In the genomic region with DNA sequence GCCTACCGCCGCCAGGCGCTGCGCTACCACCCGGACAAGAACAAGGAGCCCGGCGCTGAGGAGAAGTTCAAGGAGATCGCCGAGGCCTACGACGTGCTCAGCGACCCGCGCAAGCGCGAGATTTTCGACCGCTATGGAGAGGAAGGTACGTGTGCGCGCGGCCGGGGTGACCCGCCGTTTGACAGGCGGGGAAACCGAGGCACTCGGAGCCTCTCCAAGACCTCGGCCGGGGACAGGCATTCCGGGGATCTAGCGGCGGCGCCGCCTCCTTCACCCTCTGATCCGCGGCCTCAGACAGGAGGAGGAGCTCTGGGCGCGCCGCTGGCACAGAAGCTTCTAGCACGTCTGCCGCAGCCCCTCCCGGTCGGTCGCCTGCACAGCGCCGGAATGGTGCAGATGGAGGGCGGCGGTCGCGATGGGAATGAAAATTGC, we compare ENCODE assay signal across 8 mouse cellular contexts. TPM values are rescaled to one million over a fixed set of nuclear protein-coding genes. Genes with fewer than 3 reads are reported as not detected.
DNase-seq lines count a peak whose midpoint lies in the region; ATAC-seq and TF ChIP-seq lines count a peak whose summit lies in the region.

No protein-coding gene starts in this region.

- H3K4me3 ChIP-seq in embryonic facial prominence, embryonic 10.5 days = peak overlapping the region; percentile 86
- peak overlapping the region; percentile 86 for H3K4me3 ChIP-seq in kidney, adult 2 months (ENCODE audit: insufficient read depth, low read depth, low read length)
- peak overlapping the region; percentile 78 for H3K4me3 ChIP-seq in limb, embryonic 13.5 days
- peak overlapping the region; percentile 80 for H3K4me3 ChIP-seq in midbrain, embryonic 13.5 days (replicated peaks)

- TF ChIP-seq POLR2A in kidney, adult 2 months (IDR thresholded peaks at IDR 0.05; ENCODE audit: low read depth, low read length) = no peak

- WGBS in embryonic facial prominence, embryonic 10.5 days = under 1% methylated on average over 51 of the region's 51 CpGs
- under 1% methylated on average over 51 of the region's 51 CpGs for WGBS in kidney, adult 2 months
- under 1% methylated on average over 51 of the region's 51 CpGs for WGBS in limb, embryonic 13.5 days
- WGBS in midbrain, embryonic 13.5 days = under 1% methylated on average over 51 of the region's 51 CpGs

- peak; percentile 63 for ATAC-seq in limb, embryonic 13.5 days (ENCODE audit: low FRiP score, low read depth)
- peak; percentile 82 for ATAC-seq in midbrain, embryonic 13.5 days

- DNase-seq in cerebellum, adult 9-10 months = peak; percentile 78
- DNase-seq in cerebellum, adult 11 months = no peak
- DNase-seq in embryonic facial prominence, embryonic 10.5 days (ENCODE audit: low spot score) = peak; percentile 86
- peak; percentile 82 for DNase-seq in heart, adult 8-10 months (ENCODE audit: low spot score)
- DNase-seq in kidney, adult 2 months = peak; percentile 93
- DNase-seq in spleen, adult 18-20 months = peak; percentile 74 to 77

- peak overlapping the region; percentile 96 for H3K27ac ChIP-seq in embryonic facial prominence, embryonic 10.5 days (replicated peaks)
- peak overlapping the region; percentile 74 for H3K27ac ChIP-seq in kidney, adult 2 months (ENCODE audit: insufficient read depth, low read depth, low read length)
- peak overlapping the region; percentile 97 for H3K27ac ChIP-seq in limb, embryonic 13.5 days
- H3K27ac ChIP-seq in midbrain, embryonic 13.5 days = peak overlapping the region; percentile 97

- H3K9me3 ChIP-seq in embryonic facial prominence, embryonic 10.5 days = no peaks in the 10 kb centered on the region
- H3K9me3 ChIP-seq in limb, embryonic 13.5 days = no peaks in the 10 kb centered on the region
- H3K9me3 ChIP-seq in midbrain, embryonic 13.5 days = no peaks in the 10 kb centered on the region

- peaks cover 20% of the 10 kb centered on the region for H3K4me1 ChIP-seq in embryonic facial prominence, embryonic 10.5 days
- peaks cover 11% of the 10 kb centered on the region for H3K4me1 ChIP-seq in kidney, adult 2 months (ENCODE audit: control insufficient read depth, insufficient read depth, low read length)
- peaks cover 21% of the 10 kb centered on the region for H3K4me1 ChIP-seq in limb, embryonic 13.5 days
- H3K4me1 ChIP-seq in midbrain, embryonic 13.5 days (replicated peaks) = peaks cover 31% of the 10 kb centered on the region

- peaks cover 42% of the 10 kb centered on the region for H3K36me3 ChIP-seq in embryonic facial prominence, embryonic 10.5 days (replicated peaks)
- H3K36me3 ChIP-seq in kidney, adult 2 months (ENCODE audit: control insufficient read depth, insufficient read depth, low read length) = peaks cover 2% of the 10 kb centered on the region
- peaks cover 39% of the 10 kb centered on the region for H3K36me3 ChIP-seq in limb, embryonic 13.5 days
- peaks cover 36% of the 10 kb centered on the region for H3K36me3 ChIP-seq in midbrain, embryonic 13.5 days

- no peak for TF ChIP-seq CTCF in kidney, adult 2 months (conservative IDR thresholded peaks at IDR 0.05; ENCODE audit: insufficient read depth, insufficient read length, low read depth, low read length)

- peak overlapping the region; percentile 90 for H3K9ac ChIP-seq in limb, embryonic 13.5 days
- peak overlapping the region; percentile 89 for H3K9ac ChIP-seq in midbrain, embryonic 13.5 days (replicated peaks)

- H3K4me2 ChIP-seq in limb, embryonic 13.5 days (replicated peaks) = peak overlapping the region; percentile 94
- peak overlapping the region; percentile 92 for H3K4me2 ChIP-seq in midbrain, embryonic 13.5 days (replicated peaks)

- no peaks in the 10 kb centered on the region for H3K27me3 ChIP-seq in embryonic facial prominence, embryonic 10.5 days (replicated peaks; ENCODE audit: low read depth, poor library complexity, severe bottlenecking)
- no peaks in the 10 kb centered on the region for H3K27me3 ChIP-seq in kidney, adult 2 months (replicated peaks; ENCODE audit: control insufficient read depth, insufficient read depth, low read length)
- no peaks in the 10 kb centered on the region for H3K27me3 ChIP-seq in limb, embryonic 13.5 days
- H3K27me3 ChIP-seq in midbrain, embryonic 13.5 days = no peaks in the 10 kb centered on the region

RNA-seq across cellular contexts. Expression of gene Dnajb1, which starts 0.4 kb away (rescaled TPM):
- 78.3 and 84.7 TPM in 2 replicates for polyA plus RNA-seq in embryonic facial prominence, embryonic 10.5 days (2016; fragmentation: Nextera tagmentation; extraction: Ambion mirVana)
- 10 to 100 TPM; 11.0 to 14.2 (median 12.6) TPM for total RNA-seq in heart, adult 8-10 months (2022)
- polyA plus RNA-seq in kidney, adult 2 months (2012; rRNA removed) = 32.2 and 33.2 TPM in 2 replicates
- 67.0 and 72.5 TPM in 2 replicates for polyA plus RNA-seq in limb, embryonic 13.5 days (2015; fragmentation: Nextera tagmentation; extraction: Ambion mirVana)
- 56.6 and 61.5 TPM in 2 replicates for polyA plus RNA-seq in midbrain, embryonic 13.5 days (2015; fragmentation: Nextera tagmentation; extraction: Ambion mirVana)

RNA-seq across cellular contexts. Expression of gene Tecr, which starts 0.6 kb away (rescaled TPM):
- 667 and 713 TPM in 2 replicates for polyA plus RNA-seq in embryonic facial prominence, embryonic 10.5 days (2016; fragmentation: Nextera tagmentation; extraction: Ambion mirVana)
- 100 to 1,000 TPM; 539 to 688 (median 589) TPM for total RNA-seq in heart, adult 8-10 months (2022)
- polyA plus RNA-seq in kidney, adult 2 months (2012; rRNA removed) = 793 and 827 TPM in 2 replicates
- polyA plus RNA-seq in limb, embryonic 13.5 days (2015; fragmentation: Nextera tagmentation; extraction: Ambion mirVana) = 578 and 605 TPM in 2 replicates
- polyA plus RNA-seq in midbrain, embryonic 13.5 days (2015; fragmentation: Nextera tagmentation; extraction: Ambion mirVana) = 820 and 847 TPM in 2 replicates

RNA-seq across cellular contexts. Expression of gene Ndufb7, which starts 41.9 kb away (rescaled TPM):
- 320 and 348 TPM in 2 replicates for polyA plus RNA-seq in embryonic facial prominence, embryonic 10.5 days (2016; fragmentation: Nextera tagmentation; extraction: Ambion mirVana)
- total RNA-seq in heart, adult 8-10 months (2022) = 100 to 1,000 TPM; 561 to 765 (median 683) TPM
- 704 and 720 TPM in 2 replicates for polyA plus RNA-seq in kidney, adult 2 months (2012; rRNA removed)
- 282 and 290 TPM in 2 replicates for polyA plus RNA-seq in limb, embryonic 13.5 days (2015; fragmentation: Nextera tagmentation; extraction: Ambion mirVana)
- 380 and 382 TPM in 2 replicates for polyA plus RNA-seq in midbrain, embryonic 13.5 days (2015; fragmentation: Nextera tagmentation; extraction: Ambion mirVana)

RNA-seq across cellular contexts. Expression of gene Gipc1, which starts 44.1 kb away (rescaled TPM):
- 208 and 209 TPM in 2 replicates for polyA plus RNA-seq in embryonic facial prominence, embryonic 10.5 days (2016; fragmentation: Nextera tagmentation; extraction: Ambion mirVana)
- total RNA-seq in heart, adult 8-10 months (2022) = 10 to 100 TPM; 21.4 to 25.1 (median 23.3) TPM
- polyA plus RNA-seq in kidney, adult 2 months (2012; rRNA removed) = 57.6 and 66.6 TPM in 2 replicates
- 163 and 167 TPM in 2 replicates for polyA plus RNA-seq in limb, embryonic 13.5 days (2015; fragmentation: Nextera tagmentation; extraction: Ambion mirVana)
- 164 and 172 TPM in 2 replicates for polyA plus RNA-seq in midbrain, embryonic 13.5 days (2015; fragmentation: Nextera tagmentation; extraction: Ambion mirVana)

RNA-seq across cellular contexts. Expression of gene Ptger1, which starts 58.1 kb away (rescaled TPM):
- polyA plus RNA-seq in embryonic facial prominence, embryonic 10.5 days (2016; fragmentation: Nextera tagmentation; extraction: Ambion mirVana) = 0.36 and 0.41 TPM in 2 replicates
- total RNA-seq in heart, adult 8-10 months (2022) = under 1 TPM; 0.17 to 0.57 (median 0.26) TPM
- polyA plus RNA-seq in kidney, adult 2 months (2012; rRNA removed) = 21.8 and 23.3 TPM in 2 replicates
- 0.89 and 1.2 TPM in 2 replicates for polyA plus RNA-seq in limb, embryonic 13.5 days (2015; fragmentation: Nextera tagmentation; extraction: Ambion mirVana)
- polyA plus RNA-seq in midbrain, embryonic 13.5 days (2015; fragmentation: Nextera tagmentation; extraction: Ambion mirVana) = 0.75 and 0.81 TPM in 2 replicates
